Mouse (Mus musculus) forebrain, embryonic 13.5 days (tissue): ENCODE data around the gene Gm12666. TPM values are rescaled to one million over a fixed set of nuclear protein-coding genes. Genes with fewer than 3 reads are reported as not detected.
"Not testable (repeated sequence)": the region's sequence is repeated elsewhere in the genome, so short reads cannot be mapped to it uniquely, and the experiment has no call there.

ENCODE experiments used
- ATAC-seq: fragments of 200-750 bp; cut with Nextera tagmentation; 2 replicates; pipeline ENCODE4 v1.8.0; 2017
- H3K27ac ChIP-seq: fragments of 300-500 bp; sonication (generic); 2 replicates; pipeline ENCODE4 v1.5.1; 2015; ENCODE audit warnings: inconsistent platforms, mild to moderate bottlenecking, moderate library complexity
- H3K27me3 ChIP-seq: fragments of 300-500 bp; sonication (generic); 2 replicates; pipeline ENCODE4 v1.6.1; 2015; ENCODE audit warnings: mild to moderate bottlenecking, inconsistent platforms
- H3K36me3 ChIP-seq: fragments of 300-500 bp; sonication (generic); 2 replicates; pipeline ENCODE4 v1.6.1; 2015; ENCODE audit warnings: mild to moderate bottlenecking, inconsistent platforms; ENCODE audit not compliant: poor library complexity, severe bottlenecking
- H3K4me1 ChIP-seq: fragments of 300-500 bp; sonication (generic); 2 replicates; pipeline ENCODE4 v1.6.1; 2015; ENCODE audit warnings: inconsistent platforms
- H3K4me2 ChIP-seq: fragments of 300-500 bp; sonication (generic); 2 replicates; pipeline ENCODE4 v1.6.1; 2015; ENCODE audit warnings: inconsistent platforms, mild to moderate bottlenecking, moderate library complexity
- H3K4me3 ChIP-seq: fragments of 300-500 bp; sonication (generic); 2 replicates; pipeline ENCODE4 v1.5.1; 2015; ENCODE audit warnings: mild to moderate bottlenecking, inconsistent platforms
- H3K9ac ChIP-seq: fragments of 300-500 bp; sonication (generic); 2 replicates; pipeline ENCODE4 v1.6.1; 2015; ENCODE audit warnings: mild to moderate bottlenecking, inconsistent platforms
- H3K9me3 ChIP-seq: fragments of 300-500 bp; sonication (generic); replicated peaks from 2 replicates; pipeline ENCODE4 v1.6.1; 2016; ENCODE audit warnings: inconsistent platforms
- WGBS: fragments of 180-500 bp; shearing (Covaris S2); methylation state at CpG from one replicate; pipeline ENCODE4 v1.1.7; 2015; 5-methylcytosine and 5-hydroxymethylcytosine counted together
- polyA plus RNA-seq: library from polyadenylated mRNA; unstranded; fragments of >200 nt; fragmentation: Nextera tagmentation; extraction: Ambion mirVana; gene quantifications from 2 replicates; pipeline ENCODE4 v1.2.1, GENCODE M21; 2015

Gene Gm12666
- not detected in 2 replicates for polyA plus RNA-seq

DNA sequence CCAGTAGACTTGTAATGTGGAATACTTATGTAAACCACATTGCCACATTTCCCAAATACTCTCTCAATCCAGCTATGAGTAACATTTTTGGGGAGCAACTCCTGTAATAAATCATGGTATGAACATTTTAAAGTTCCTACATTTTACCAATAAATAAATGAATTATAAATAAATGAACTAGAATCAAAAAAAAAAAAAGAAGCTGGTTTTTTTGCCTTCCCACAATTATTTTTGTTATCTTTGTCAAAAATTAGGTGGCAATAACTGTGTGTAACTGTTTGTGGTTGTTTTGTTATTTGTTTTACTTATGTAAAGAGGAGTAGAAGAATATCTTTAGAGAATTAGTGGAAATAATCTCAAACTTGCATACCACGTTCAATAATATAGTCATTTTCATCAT lies at the start of gene Gm12666:
TSS of gene Gm12666 (minus strand) at position 101 of the 400 bp plus-strand sequence.
- ATAC-seq, H3K9me3 ChIP-seq, H3K27me3 ChIP-seq, H3K9ac ChIP-seq, H3K4me3 ChIP-seq, H3K36me3 ChIP-seq, H3K4me2 ChIP-seq, H3K4me1 ChIP-seq, H3K27ac ChIP-seq: not testable (repeated sequence)
- 80% methylated on average over 1 of the region's 1 CpGs for WGBS

DNA sequence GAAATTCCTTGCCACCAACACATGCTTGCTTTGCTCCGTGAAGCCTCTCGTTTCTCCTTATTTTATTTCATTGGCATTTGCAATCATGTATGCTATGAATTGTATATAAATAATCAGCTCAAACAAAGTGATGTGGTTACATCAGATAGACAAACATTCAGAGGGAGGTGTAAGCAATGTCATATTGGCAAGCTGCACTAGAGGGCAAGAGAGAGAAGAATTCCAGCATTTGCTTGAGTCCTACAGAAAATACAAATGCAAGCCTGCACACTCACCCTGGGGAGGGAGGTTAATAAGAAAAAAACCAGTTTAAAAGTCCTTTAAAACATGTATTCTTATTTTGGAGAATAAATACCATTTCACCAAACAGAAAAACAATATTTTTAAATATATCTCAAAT lies 34.8 kb upstream of the Gm12666 start:
- no peaks in the 10 kb centered on the region for H3K9me3 ChIP-seq
- no peak for ATAC-seq
- H3K9ac ChIP-seq, result no peak overlapping the region
- H3K4me3 ChIP-seq, result no peak overlapping the region
- no peaks in the 10 kb centered on the region for H3K36me3 ChIP-seq
- 87% methylated on average over 2 of the region's 2 CpGs for WGBS
- no peak overlapping the region for H3K4me2 ChIP-seq
- H3K27me3 ChIP-seq, result no peaks in the 10 kb centered on the region
- H3K27ac ChIP-seq, result no peak overlapping the region
- no peaks in the 10 kb centered on the region for H3K4me1 ChIP-seq

DNA sequence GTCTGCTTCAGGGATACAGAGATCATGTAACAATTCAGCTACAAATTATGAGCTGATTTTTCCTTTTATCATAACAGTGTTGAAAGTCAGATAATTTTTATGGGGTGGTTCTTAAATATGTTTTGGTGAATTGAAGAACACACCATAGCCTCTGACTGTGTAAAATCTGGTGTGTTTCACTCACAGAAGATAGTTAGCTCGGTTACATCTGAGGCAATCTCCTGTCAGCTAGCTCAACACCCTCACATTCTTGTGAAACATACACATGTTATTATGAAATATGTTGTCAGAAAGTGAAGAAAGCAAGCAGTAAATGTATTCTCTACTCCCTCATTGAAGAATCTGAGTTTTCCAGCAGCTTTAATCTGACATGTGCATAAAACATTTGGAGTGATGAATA lies 24.7 kb upstream of the Gm12666 start:
- ATAC-seq, result no peak
- Histone ChIP-seq H3K36me3 (no peaks in the 10 kb centered on the region), H3K9me3 (no peaks in the 10 kb centered on the region), H3K4me3 (no peak overlapping the region), H3K27ac (no peak overlapping the region), H3K4me2 (no peak overlapping the region), H3K27me3 (no peaks in the 10 kb centered on the region), H3K9ac (no peak overlapping the region), H3K4me1 (no peaks in the 10 kb centered on the region)
- 80% methylated on average over 1 of the region's 1 CpGs for WGBS

DNA sequence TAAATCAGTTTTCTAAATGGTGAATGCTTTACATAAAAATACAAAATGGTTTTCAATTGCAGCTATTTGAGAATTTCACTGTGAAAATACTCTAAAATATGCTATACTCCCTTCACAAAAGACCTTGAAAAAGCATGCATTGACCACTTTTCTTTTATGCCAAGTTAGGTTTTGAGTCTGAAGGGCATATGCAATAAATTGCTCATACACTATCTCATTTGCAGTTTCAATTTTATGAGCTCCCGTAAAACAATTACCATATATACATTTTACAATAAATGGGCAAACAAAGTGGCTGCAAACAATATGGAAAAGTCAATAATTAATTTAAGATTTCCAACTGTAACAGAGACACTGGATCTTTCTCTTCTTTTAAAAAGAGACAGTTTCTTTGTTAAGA lies 38.9 kb downstream of the Gm12666 start:
- 89% methylated on average over 1 of the region's 1 CpGs for WGBS
- ATAC-seq, result no peak
- H3K9ac ChIP-seq, result no peak overlapping the region
- no peaks in the 10 kb centered on the region for H3K9me3 ChIP-seq
- no peak overlapping the region for H3K4me2 ChIP-seq
- no peaks in the 10 kb centered on the region for H3K36me3 ChIP-seq
- no peak overlapping the region for H3K4me3 ChIP-seq
- no peaks in the 10 kb centered on the region for H3K4me1 ChIP-seq
- H3K27ac ChIP-seq, result no peak overlapping the region
- no peaks in the 10 kb centered on the region for H3K27me3 ChIP-seq

DNA sequence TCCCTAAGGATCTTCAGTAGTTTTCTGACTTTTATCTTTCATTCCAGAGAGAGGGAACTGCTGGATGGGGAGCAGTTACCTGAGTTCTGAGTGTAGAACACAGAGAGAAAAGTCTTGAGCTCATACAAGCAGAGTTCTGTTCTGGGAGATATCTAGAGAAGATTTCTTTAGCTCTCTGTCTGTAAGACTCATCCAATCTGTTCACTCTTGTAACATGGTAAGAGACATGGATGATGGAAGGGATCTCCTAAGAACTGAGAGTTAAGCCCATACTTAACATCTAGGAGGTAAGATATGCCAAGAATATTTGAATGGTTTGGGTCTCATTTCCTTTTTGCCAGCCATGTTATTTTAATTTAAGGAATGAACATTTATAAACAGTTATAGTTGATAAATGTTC lies 44.4 kb downstream of the Gm12666 start, which contains the start of gene Izumo3:
TSS of gene Izumo3 (minus strand) at position 101 of the 400 bp plus-strand sequence.
- Histone ChIP-seq H3K4me1 (no peaks in the 10 kb centered on the region), H3K4me3 (no peak within 1 kb of the TSS), H3K27ac (no peak within 1 kb of the TSS), H3K4me2 (no peak within 1 kb of the TSS), H3K27me3 (no peaks in the 10 kb centered on the region), H3K36me3 (no peaks in the 10 kb centered on the region), H3K9ac (no peak within 1 kb of the TSS), H3K9me3 (no peaks in the 10 kb centered on the region)
- no peak for ATAC-seq

Other genes with a start within 250 kb of the Gm12666 start
- not detected in 2 replicates for gene Izumo3, start 44.5 kb downstream of the Gm12666 start, polyA plus RNA-seq